Mouse (Mus musculus) forebrain, embryonic 13.5 days (tissue): Measurements from ENCODE around the gene Rnf115. TPM values are rescaled to one million over a fixed set of nuclear protein-coding genes. Genes with fewer than 3 reads are reported as not detected.

ENCODE experiments used
- ATAC-seq: fragments of 200-750 bp; cut with Nextera tagmentation; 2 replicates; pipeline ENCODE4 v1.8.0; 2017
- H3K27ac ChIP-seq: fragments of 300-500 bp; sonication (generic); 2 replicates; pipeline ENCODE4 v1.5.1; 2015; ENCODE audit warnings: inconsistent platforms, mild to moderate bottlenecking, moderate library complexity
- H3K27me3 ChIP-seq: fragments of 300-500 bp; sonication (generic); 2 replicates; pipeline ENCODE4 v1.6.1; 2015; ENCODE audit warnings: mild to moderate bottlenecking, inconsistent platforms
- H3K36me3 ChIP-seq: fragments of 300-500 bp; sonication (generic); 2 replicates; pipeline ENCODE4 v1.6.1; 2015; ENCODE audit warnings: mild to moderate bottlenecking, inconsistent platforms; ENCODE audit not compliant: poor library complexity, severe bottlenecking
- H3K4me1 ChIP-seq: fragments of 300-500 bp; sonication (generic); 2 replicates; pipeline ENCODE4 v1.6.1; 2015; ENCODE audit warnings: inconsistent platforms
- H3K4me2 ChIP-seq: fragments of 300-500 bp; sonication (generic); 2 replicates; pipeline ENCODE4 v1.6.1; 2015; ENCODE audit warnings: inconsistent platforms, mild to moderate bottlenecking, moderate library complexity
- H3K4me3 ChIP-seq: fragments of 300-500 bp; sonication (generic); 2 replicates; pipeline ENCODE4 v1.5.1; 2015; ENCODE audit warnings: mild to moderate bottlenecking, inconsistent platforms
- H3K9ac ChIP-seq: fragments of 300-500 bp; sonication (generic); 2 replicates; pipeline ENCODE4 v1.6.1; 2015; ENCODE audit warnings: mild to moderate bottlenecking, inconsistent platforms
- H3K9me3 ChIP-seq: fragments of 300-500 bp; sonication (generic); replicated peaks from 2 replicates; pipeline ENCODE4 v1.6.1; 2016; ENCODE audit warnings: inconsistent platforms
- WGBS: fragments of 180-500 bp; shearing (Covaris S2); methylation state at CpG from one replicate; pipeline ENCODE4 v1.1.7; 2015; 5-methylcytosine and 5-hydroxymethylcytosine counted together
- polyA plus RNA-seq: library from polyadenylated mRNA; unstranded; fragments of >200 nt; fragmentation: Nextera tagmentation; extraction: Ambion mirVana; gene quantifications from 2 replicates; pipeline ENCODE4 v1.2.1, GENCODE M21; 2015

The Rnf115 gene
- polyA plus RNA-seq, 1 experiment from 2014 or later = 71.7 TPM

DNA sequence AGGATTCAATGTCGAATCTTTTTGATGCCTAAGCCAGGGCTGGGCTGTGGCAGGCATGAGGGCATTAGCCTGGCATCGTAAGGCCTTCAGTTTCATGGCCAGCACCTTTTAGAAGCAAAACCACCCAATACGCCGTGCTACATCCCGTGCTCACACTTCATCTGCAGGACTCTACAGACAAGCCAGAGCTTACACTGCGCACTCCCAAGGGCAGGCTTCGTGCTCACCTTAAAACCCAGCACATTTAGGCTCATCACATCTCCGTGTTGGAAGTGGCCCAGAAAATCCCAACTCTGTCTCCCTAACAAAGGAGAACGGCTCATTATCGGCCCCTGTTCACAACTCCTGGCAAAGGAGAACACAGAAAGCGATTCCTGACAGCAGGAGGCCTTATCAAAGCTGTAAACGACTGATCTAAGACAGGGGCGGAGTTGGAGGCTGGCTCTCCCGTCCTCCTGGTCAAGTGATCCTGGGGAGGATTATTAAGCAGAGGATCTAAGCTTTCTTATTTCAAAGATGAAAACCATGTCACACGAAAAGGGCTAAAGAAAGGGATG, 100.9 kb downstream of the Rnf115 start:
- Histone ChIP-seq H3K9me3 (no peaks in the 10 kb centered on the region), H3K4me1 (peaks cover 11% of the 10 kb centered on the region), H3K27ac (no peak overlapping the region), H3K9ac (no peak overlapping the region; the same call in 1 of the 2 replicates), H3K4me3 (no peak overlapping the region), H3K27me3 (no peaks in the 10 kb centered on the region), H3K4me2 (peak overlapping the region; percentile 32), H3K36me3 (no peaks in the 10 kb centered on the region)
- ATAC-seq = peak; percentile 74
- WGBS = 26% methylated on average over 15 of the region's 15 CpGs

DNA sequence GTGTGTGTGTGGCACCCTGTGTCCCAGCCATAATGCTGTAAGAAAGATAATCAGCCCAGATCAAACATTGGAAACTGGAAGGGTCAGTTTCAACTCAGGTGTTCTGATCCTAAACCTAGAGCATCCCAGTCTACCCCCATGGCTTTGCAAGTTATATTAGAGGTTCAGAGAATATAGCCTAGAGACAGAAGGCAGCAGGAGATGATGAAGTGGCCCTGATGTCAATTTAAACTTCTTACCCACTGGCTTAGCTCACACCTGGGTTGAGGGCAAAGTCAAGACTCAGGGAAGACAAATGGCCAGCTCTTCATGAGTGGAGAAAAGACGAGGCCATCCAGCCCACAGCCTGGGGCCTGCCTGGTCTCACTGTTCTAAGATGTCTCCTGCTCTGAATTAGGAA, 101.5 kb downstream of the Rnf115 start, which contains the start of the genes Pdzk1 and Cd160:
Gene Pdzk1, plus strand, starts transcription at position 301 of the 400 bp plus-strand sequence.
Gene Cd160, minus strand, starts transcription at position 368 of the 400 bp plus-strand sequence.
- H3K36me3 ChIP-seq = no peaks in the 10 kb centered on the region
- H3K4me3 ChIP-seq = no peak within 1 kb of the TSS
- H3K9ac ChIP-seq = no peak within 1 kb of the TSS; the same call in 1 of the 2 replicates
- ATAC-seq = no peak
- no peaks in the 10 kb centered on the region for H3K27me3 ChIP-seq
- 80% methylated on average over 1 of the region's 1 CpGs for WGBS
- H3K4me2 ChIP-seq = peak within 1 kb of the TSS; percentile 32
- peaks cover 11% of the 10 kb centered on the region for H3K4me1 ChIP-seq
- no peak within 1 kb of the TSS for H3K27ac ChIP-seq
- H3K9me3 ChIP-seq = no peaks in the 10 kb centered on the region

DNA sequence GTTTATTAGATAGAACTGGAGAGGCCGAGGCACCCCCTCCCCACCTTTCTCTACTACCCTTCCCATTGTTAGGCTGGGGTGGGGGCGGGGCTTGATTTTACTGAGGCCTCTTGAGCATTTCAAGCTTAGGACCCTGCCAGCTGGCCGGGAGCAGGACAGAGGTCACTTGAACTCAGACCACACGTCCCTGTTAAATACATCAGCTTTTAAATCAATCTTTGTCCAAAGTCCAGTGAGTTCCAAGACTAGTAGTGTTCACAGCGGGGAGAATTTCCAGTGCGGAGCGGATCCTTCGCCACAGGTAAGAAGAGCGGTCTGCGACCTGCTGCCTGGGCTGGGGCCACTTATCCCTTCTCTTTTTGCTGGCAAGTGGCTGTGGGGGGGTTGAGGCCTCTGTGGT, 102.4 kb downstream of the Rnf115 start:
- H3K36me3 ChIP-seq = no peaks in the 10 kb centered on the region
- H3K4me3 ChIP-seq = no peak overlapping the region
- peaks cover 11% of the 10 kb centered on the region for H3K4me1 ChIP-seq
- H3K9me3 ChIP-seq = no peaks in the 10 kb centered on the region
- no peak overlapping the region for H3K27ac ChIP-seq
- no peaks in the 10 kb centered on the region for H3K27me3 ChIP-seq
- H3K9ac ChIP-seq = no peak overlapping the region
- no peak overlapping the region for H3K4me2 ChIP-seq
- no peak for ATAC-seq
- 78% methylated on average over 10 of the region's 10 CpGs for WGBS

DNA sequence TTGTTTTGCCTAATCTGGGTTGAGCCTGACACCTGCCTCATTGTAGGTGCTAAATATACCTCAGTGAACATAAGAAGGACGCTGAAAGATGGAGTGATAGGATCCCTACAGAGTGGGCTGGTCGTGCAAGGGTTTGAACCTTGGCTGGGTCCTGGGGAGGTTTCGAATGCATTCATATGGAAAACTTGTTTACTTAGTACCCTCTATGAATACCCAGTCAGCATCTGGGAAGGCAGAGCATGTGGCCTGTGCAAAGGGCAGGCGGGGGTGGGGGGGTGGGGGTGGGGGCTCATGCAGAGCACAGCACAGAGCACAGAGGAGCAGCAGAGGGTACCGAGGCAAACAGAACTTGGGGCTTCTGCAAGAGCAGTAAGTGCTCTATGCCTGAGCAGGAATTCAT, 105.5 kb downstream of the Rnf115 start:
- Histone ChIP-seq H3K9ac (no peak overlapping the region), H3K36me3 (no peaks in the 10 kb centered on the region), H3K27me3 (no peaks in the 10 kb centered on the region), H3K27ac (no peak overlapping the region), H3K4me3 (no peak overlapping the region), H3K4me1 (peaks cover 11% of the 10 kb centered on the region), H3K4me2 (no peak overlapping the region), H3K9me3 (no peaks in the 10 kb centered on the region)
- 36% methylated on average over 5 of the region's 5 CpGs for WGBS
- no peak for ATAC-seq

DNA sequence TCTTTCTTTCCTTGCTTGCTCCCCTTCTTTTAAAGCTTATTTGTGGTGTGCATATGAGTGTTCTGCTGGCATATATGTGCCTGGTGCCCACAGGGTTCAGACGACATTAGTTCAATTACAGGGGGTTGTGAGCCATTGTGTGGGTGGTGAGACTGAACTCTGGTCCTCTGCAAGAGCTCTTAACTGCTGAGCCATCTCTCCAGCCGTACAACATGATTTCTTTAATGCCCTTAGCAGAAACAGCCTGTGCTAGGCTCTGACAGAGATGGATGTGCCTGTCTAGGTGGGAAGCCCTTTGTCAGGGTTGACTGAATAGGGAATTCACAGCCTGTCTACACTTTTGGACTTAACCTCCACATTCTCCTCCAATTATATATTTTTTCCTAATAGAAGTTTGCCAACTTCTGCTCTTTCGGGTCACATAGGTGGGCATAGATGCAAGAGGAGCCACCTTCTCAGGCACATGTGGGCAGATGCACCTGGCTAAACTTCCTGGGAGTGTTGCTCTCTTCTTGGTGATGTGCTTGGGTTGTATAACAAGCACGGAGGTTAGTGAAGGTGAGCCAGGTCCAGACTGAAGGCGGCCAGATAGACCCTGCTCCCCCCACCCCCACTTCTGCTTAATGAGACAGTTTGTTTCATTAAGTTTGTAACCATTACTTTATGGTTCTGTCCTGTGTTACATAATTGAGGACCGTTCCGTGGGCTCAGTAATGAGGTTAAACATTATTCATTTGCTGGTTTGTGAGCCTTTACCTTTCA, 107.3 kb downstream of the Rnf115 start:
- Histone ChIP-seq H3K9ac (no peak overlapping the region), H3K27me3 (no peaks in the 10 kb centered on the region), H3K27ac (no peak overlapping the region), H3K9me3 (no peaks in the 10 kb centered on the region), H3K4me3 (no peak overlapping the region), H3K36me3 (no peaks in the 10 kb centered on the region), H3K4me1 (no peaks in the 10 kb centered on the region), H3K4me2 (no peak overlapping the region)
- 85% methylated on average over 7 of the region's 7 CpGs for WGBS
- no peak for ATAC-seq

DNA sequence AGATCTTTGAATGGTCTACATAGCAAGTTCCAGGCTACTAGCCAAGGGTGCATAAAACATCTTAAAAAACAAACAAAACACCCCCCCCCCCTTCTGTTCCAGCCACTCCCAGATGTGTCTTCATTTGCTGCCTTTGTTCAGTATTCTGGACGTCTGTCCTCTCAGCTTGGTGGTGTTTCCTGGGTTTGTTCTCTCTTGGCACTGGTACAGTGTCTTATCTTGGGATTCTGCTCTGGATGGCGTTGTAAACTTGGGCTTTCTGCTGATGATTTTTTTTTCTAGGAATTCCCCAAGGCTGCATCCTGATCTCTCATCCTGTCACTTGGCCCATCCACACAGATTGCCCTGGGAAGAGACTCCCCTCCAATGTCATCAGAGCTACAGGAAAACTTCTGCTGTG, 109.0 kb downstream of the Rnf115 start:
- H3K4me1 ChIP-seq = no peaks in the 10 kb centered on the region
- 73% methylated on average over 2 of the region's 2 CpGs for WGBS
- H3K36me3 ChIP-seq = no peaks in the 10 kb centered on the region
- no peak overlapping the region for H3K27ac ChIP-seq
- no peaks in the 10 kb centered on the region for H3K9me3 ChIP-seq
- H3K27me3 ChIP-seq = no peaks in the 10 kb centered on the region
- ATAC-seq = no peak
- no peak overlapping the region for H3K9ac ChIP-seq
- H3K4me2 ChIP-seq = no peak overlapping the region
- no peak overlapping the region for H3K4me3 ChIP-seq

DNA sequence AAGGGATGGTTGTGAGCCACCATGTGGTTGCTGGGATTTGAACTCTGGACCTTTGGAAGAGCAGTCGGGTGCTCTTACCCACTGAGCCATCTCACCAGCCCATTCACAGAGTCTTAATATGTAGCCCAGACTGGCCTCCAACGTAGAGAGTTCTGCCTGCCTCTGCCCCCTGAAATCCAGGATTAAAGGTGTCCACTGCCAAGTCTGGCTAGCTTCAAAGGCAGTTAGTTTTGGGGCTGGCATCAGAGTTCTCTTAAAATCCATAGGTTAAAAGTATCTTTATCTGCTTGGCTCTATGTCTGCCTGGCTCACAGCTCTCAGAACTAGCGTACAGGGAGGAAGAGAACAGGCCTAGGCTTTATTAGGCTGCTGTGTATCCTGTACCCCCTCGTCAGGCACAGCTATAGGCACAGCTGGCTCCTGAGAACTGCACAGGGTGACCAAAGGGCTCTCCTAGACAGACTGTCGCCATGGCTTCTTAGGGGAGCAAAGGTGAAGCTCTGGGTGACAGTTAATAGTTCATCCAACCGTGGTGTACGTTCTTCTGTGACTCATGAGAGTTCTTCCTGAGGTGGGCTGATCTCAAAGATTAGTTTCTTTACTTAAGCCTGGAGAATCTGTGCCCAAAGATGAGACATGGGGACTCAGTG, 111.7 kb downstream of the Rnf115 start:
- no peaks in the 10 kb centered on the region for H3K36me3 ChIP-seq
- no peak overlapping the region for H3K4me3 ChIP-seq
- 84% methylated on average over 7 of the region's 7 CpGs for WGBS
- no peak overlapping the region for H3K27ac ChIP-seq
- ATAC-seq = no peak
- H3K4me1 ChIP-seq = no peaks in the 10 kb centered on the region
- H3K27me3 ChIP-seq = no peaks in the 10 kb centered on the region
- no peak overlapping the region for H3K4me2 ChIP-seq
- H3K9me3 ChIP-seq = no peaks in the 10 kb centered on the region
- H3K9ac ChIP-seq = no peak overlapping the region

Other genes starting within 250 kb of the Rnf115 start
- gene Hfe2, start 202.5 kb upstream of the Rnf115 start, polyA plus RNA-seq = 0.25 and 0.36 TPM in 2 replicates
- 49.1 and 51.0 TPM in 2 replicates for gene Txnip, start 169.7 kb upstream of the Rnf115 start, polyA plus RNA-seq
- 1.2 and 1.3 TPM in 2 replicates for gene Gm16253, start 150.7 kb upstream of the Rnf115 start, polyA plus RNA-seq
- 37.5 and 40.2 TPM in 2 replicates for gene Polr3gl, start 133.5 kb upstream of the Rnf115 start, polyA plus RNA-seq
- 6.6 and 6.7 TPM in 2 replicates for gene Ankrd34a, start 131.0 kb upstream of the Rnf115 start, polyA plus RNA-seq
- 6.9 and 7.2 TPM in 2 replicates for gene Lix1l, start 126.5 kb upstream of the Rnf115 start, polyA plus RNA-seq
- gene Rbm8a, start 97.7 kb upstream of the Rnf115 start, polyA plus RNA-seq = 161 and 168 TPM in 2 replicates
- gene Pex11b, start 92.3 kb upstream of the Rnf115 start, polyA plus RNA-seq = 48.2 and 54.0 TPM in 2 replicates
- 0.06 and 0.10 TPM in 2 replicates for gene Gm42957, start 92.2 kb upstream of the Rnf115 start, polyA plus RNA-seq
- gene Itga10, start 82.1 kb upstream of the Rnf115 start, polyA plus RNA-seq = 0.40 and 0.57 TPM in 2 replicates
- gene Ankrd35, start 57.5 kb upstream of the Rnf115 start, polyA plus RNA-seq = 0.57 and 2.3 TPM in 2 replicates
- 28.8 and 31.0 TPM in 2 replicates for gene Pias3, start 31.3 kb upstream of the Rnf115 start, polyA plus RNA-seq
- gene Nudt17, start 19.1 kb upstream of the Rnf115 start, polyA plus RNA-seq = 6.4 and 7.2 TPM in 2 replicates
- gene Polr3c, start within 50 bp of the Rnf115 start, polyA plus RNA-seq = 41.1 and 42.0 TPM in 2 replicates
- 0.15 TPM in 1 of 2 replicates, not detected in the other for gene Pdzk1, start 101.6 kb downstream of the Rnf115 start, polyA plus RNA-seq
- 0.09 TPM in 2 replicates for gene Cd160, start 101.7 kb downstream of the Rnf115 start, polyA plus RNA-seq
- 2.3 and 3.0 TPM in 2 replicates for gene Gja5, start 177.0 kb downstream of the Rnf115 start, polyA plus RNA-seq
- 37.4 and 38.9 TPM in 2 replicates for gene Gpr89, start 177.7 kb downstream of the Rnf115 start, polyA plus RNA-seq
- 0.03 TPM in 1 of 2 replicates, not detected in the other for gene Gja8, start 198.4 kb downstream of the Rnf115 start, polyA plus RNA-seq